Mouse (Mus musculus) left cerebral cortex, adult 9 months (tissue): ENCODE data around the gene Atf2.
"Not testable (repeated sequence)": the region's sequence is repeated elsewhere in the genome, so short reads cannot be mapped to it uniquely, and the experiment has no call there.

Experiments
- DNase-seq, 2 experiments: peaks; one replicate each; pipeline ENCODE4 v3.0.0; 2022; ENCODE audit warnings: low spot score in 2 of 2

The Atf2 gene

DNA sequence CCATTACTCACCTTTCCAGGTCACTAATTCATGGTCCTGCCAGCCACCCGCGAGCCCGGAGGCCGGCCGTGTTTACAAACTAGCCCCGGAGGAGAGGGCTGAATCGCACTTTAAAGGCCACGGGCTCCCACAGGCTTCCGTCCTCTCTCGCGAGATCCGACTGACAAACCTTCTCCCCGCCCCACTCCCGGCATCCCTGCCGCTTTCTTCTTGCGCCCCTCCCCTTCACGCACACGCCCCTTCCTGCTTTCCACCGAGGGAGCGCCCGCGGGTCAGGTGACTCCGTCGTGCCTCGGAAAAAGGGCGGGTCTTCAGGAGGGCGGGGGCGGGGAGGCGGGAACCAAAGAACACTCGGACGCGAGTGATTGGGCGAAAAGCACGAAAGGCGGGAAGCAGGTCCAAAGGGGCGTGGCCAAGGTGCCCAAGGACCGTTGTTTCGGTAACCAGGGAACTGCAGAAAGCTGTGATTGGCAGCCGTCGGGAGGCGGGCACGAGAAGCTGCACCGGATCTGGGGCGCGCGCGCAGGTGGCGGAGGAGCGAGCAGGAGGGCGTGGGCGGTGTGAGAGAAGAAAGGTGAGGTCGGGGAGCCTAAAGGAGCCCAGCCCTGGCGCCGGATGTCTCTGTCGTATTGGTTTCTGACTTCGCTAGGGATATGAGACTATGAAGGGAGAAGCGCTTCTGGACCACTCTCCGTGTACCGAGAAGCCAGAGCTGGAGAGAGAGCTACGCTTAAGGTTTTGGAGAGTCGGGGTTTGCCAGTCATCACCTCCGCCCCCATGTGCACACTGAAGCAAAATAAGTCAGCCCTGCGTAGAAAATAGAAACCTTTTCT, at the start of gene Atf2:
Atf2 (minus strand) TSS at position 176 of the 833 bp plus-strand sequence.
- DNase-seq, result peak; percentile 98 to 99

DNA sequence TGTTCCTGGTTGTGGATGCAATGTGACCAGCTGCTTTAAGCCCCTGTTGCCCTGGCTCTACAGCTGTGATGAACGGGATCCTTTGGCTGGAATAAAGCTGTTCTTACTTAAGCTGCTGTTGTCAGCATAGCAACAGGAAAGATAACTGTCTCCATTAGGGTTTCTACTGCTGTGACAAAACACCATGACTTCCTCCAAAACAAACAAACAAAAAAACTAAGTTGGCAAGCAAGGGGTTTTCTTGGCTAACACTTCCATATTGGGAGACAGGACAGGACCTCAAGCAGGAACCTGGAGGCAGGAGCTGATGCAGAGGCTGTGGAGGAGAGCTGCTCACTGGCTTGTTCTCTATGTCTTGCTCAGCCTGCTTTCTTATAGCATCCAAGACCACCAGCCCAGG, 48.8 kb upstream of the Atf2 start:
- DNase-seq, result no peak

DNA sequence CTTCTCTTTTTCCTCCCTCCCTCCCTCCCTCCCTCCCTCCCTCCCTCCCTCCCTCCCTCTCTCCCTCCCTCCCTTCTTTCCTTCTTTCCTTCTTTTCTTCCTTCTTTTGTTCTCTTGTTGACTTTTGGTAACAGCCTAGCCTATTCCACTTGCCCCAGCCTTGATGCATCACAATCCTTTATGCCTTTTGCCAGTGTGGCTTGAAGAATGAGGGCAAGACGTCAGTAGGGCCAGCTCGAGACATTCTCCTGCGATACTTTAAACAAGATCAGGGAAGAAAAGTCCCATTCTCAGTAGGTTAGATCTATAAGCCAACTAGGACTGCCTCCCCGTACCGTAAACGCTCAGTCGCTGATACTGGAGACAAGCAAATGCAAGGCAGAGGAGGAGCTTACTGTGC, 48.0 kb upstream of the Atf2 start:
- no peak for DNase-seq

DNA sequence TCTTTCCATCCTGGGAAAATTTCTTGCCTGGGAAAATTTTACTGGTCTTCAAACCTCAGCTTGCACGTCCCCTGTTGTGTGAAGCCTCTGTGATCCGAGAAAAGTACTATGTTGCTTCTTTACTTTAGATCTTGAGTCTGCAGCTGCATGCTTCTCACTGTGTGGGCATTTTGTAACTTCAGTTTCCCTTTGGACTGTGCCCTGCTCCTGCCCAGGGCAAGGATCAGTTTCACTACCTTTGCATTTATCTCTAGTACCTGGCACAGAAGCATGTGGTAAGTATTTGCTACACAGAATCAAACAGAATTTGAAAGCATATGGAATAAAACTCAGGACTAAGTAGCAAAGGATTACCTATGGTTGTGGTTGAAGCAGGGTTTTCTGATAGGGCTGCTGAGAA, 46.5 kb upstream of the Atf2 start:
- DNase-seq, result no peak

DNA sequence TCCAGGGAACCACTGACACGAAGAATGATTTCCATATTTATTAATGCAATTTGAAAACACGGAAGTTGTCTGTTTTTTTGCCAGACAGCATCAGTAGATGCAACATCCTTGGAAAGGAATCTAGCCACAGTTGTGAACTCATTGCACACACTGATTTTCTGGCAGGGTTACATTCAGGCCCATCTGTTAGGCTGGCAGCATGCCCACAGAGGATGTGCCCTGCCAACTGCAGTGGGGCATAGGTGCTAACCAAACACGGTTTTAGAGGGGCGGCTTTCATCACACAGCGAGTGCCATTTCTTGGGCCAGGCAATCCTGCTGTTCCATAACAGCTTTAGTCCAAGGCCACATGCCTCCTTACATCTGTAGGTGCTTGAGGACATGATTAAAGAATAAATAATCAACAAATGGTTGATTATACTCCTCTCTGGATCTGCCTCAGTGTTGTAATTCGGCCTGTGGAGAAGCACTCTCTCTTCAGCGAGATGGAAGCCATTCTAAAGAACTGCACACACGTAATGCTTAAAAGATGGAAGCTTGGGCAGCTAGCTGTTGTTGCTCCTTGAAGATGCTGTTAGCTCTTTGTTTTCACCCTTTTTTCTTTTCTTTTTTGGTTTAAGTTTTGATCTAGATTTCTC, 40.4 kb upstream of the Atf2 start:
- peak in 1 of 2 experiments; percentile 5 for DNase-seq

DNA sequence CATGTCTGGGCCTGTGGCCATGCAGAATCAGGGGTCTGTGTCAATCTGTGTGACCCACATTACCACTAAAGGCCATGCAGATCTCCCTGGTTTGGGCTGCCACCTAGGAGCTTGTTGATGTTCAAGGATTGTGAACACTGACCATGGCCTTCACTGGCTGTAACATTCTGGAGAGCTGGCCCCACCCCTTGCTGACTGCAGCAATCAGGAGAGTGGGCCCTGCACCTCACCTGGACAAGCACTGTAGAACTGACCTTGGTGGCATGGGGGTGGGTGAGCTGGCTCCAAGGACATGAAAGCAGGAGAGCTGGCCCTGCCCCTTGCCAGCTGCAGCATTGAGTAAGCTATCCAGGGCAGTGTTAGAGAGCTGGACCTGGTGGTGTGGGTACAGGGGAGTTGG, 35.3 kb upstream of the Atf2 start:
- DNase-seq, result no peak

DNA sequence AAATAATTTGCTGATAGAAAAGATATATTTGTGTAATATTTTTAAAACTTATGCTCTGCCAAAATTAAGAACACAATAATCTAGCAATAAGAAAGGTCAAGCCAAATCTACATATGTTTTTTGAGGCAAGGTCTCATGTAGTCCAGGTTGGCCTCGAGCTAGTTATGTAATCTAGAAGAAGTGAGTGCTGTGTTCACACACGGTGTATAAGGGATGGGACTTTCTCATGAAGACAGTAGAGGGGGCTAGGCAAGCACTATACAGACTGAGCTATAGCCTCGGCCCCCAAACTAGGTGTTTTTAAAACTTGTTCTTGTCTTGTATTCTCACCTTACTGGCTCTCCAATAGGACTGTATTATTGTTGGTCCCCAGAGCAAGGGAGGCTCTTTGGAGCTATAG, 33.1 kb upstream of the Atf2 start:
- no peak for DNase-seq

DNA sequence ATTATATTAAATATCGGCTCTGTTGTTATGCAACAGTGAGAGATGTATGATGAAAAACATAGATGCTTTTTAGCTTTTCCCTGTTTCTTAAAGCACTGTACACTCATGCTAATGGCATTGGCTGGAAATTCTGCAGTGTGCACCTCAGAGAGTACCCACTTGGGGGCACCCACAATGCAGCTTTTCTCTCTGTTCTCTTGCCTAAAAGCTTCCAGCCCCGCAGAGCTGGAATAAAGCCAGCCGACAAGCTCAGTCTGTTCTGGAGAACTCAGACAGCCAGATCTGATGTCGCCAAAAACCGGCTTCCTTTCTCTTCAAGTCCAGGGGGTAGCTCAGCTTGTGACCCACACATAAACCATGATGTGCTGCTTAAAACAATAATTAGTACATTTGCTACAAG, 32.6 kb upstream of the Atf2 start:
- peak in 1 of 2 experiments; percentile 74 for DNase-seq

DNA sequence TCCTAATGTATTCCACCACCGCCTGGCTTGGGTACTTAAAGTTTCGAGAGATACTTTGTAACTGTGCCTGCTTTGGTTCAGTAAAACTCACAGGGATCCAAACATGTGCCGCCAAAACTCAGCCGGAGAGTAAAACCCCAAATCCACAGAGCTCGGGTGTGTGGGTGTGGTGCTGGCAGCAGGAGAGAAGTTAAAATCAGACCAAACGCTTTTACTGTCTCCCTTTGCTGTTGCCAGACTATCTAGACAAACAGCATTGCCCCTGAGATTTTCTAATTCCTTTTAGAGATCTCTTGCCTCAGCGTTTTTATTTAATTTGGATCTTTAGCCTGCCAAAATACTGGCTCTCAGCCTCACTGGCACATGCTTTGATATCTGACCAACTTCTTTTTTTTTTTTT, 27.2 kb upstream of the Atf2 start:
- DNase-seq, result peak in 1 of 2 experiments; percentile 74

DNA sequence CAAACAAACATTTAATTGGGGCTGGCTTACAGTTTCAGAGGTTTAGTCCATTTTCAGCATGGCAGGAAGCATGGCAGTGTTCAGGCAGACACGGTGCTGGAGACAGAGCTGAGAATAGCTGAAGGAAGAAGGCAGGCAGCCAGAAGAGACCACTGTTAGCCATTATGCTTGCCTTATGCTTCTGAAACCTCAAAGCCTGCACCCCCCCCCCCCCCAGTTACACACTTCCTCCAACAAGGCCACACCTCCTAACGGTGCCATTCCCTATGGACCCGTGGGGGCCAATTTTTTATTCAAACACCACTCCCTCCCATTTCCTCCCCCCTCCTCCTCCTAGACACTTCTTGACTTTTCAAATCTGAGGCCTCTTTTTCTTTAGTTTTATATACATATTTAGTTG, 19.8 kb upstream of the Atf2 start:
- DNase-seq, result no peak

DNA sequence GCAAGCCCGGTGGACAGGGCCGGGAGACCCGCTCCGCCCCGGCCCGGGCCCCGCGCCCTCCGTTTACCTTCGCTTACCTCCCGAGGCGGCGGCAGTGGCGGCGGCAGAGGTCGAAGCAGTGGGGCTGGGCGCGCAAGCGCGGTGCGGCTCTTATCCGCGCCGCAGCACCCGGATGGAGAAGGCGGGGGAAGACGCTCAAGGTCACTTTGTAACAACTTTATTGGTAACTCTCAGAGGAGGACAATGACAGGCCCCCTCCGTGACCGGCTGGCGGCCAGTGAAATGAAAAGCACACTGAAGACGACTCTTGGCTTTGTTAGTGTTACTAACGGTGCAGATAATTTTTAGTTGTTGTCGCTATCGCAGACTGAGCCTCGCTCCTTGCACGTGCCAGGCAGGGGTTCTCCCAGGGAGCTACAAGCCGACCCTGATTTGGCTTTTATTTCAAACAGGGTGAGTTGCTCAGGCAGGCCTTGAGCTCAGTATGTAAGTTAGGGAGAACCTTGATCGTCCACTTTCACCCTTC, 18.8 kb upstream of the Atf2 start, which contains the start of gene Atp5g3:
Atp5g3 (minus strand) TSS at position 152 of the 526 bp plus-strand sequence.
- peak; percentile 85 to 91 for DNase-seq

DNA sequence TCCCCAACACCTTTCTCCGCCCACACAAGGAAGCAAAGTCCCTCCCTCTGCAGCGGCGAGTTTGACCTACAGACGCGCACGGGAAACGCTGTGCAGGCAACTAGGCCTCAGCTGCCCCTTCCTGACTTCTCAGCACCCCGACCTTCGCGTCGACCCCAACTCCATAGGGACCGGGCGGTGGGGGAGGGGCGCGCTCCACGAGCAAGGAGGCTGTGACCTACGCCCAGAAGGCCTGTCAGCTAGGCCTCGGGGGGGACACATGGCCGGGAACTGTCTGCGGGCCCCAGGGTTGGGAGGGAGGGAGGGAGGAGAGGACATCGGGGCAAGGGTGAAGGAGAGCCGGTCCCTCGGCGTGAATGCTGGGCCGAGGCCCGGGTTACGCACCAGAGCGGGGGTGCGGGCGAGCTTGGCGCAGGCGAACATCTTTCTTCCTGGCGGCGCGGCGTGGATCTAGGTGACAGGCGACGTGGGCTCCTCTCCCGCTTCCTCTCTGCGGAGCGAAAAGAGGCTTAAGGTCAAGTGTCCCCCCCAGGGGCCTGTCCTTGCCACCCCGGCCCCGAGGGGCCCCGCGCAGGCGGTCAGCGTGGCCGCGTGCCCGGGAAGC, 18.2 kb upstream of the Atf2 start:
- peak in 1 of 2 experiments; percentile 35 for DNase-seq

DNA sequence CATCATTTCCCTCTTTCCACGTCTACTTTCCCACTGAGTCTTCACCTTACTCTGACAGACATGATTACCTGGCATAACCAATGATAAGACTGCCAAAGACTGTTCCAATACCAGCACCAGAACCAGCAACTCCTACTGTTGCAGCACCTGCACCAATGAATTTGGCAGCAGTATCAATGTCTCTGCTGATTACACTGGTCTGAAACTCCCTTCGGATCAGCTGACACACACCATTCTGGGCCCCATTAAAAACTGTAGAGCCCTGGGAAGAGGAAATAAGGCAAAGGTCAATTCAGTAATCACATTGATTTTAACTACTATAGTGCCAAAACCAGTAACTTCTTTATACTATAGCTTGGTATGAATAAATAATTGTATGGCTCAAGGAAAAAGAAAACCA, 16.7 kb upstream of the Atf2 start:
- no peak for DNase-seq

DNA sequence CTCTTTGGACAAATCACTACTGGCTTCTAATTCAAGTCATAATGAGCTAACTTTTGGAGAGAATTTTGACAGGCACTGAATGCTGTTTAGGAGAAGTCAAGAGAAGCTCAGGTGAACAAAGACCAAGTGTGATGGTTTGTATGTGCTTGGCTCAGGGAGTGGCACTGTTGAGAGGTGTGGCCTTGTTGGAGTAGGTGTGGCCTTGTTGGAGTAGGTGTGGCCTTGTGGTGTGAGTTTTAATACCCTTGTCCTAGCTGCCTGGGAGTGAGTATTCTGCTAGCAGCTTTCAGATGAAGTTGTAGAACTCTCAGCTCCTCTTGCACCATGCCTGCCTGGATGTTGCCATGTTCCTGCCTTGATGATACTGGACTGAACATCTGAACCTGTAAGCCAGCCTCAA, 12.2 kb upstream of the Atf2 start:
- DNase-seq, result not testable (repeated sequence)

DNA sequence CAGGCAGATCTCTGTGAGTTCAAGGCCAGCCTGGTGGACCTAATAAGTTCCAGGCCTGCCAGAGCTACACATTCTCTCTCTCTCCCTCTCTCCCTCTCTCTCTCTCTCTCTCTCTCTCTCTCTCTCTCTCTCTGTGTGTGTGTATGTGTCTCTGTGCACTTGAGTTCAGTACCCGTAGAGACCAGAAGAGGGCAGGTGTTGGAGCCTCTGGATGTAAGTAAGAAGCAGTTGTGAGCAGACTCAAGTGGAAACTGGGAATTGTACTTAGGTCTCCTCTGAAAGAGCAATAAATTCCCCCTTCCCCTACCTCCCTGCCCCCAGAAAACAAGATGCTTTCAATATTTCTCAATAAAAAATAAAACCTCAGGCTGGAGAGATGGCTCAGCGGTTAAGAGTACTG, 11.1 kb upstream of the Atf2 start:
- DNase-seq, result no peak

DNA sequence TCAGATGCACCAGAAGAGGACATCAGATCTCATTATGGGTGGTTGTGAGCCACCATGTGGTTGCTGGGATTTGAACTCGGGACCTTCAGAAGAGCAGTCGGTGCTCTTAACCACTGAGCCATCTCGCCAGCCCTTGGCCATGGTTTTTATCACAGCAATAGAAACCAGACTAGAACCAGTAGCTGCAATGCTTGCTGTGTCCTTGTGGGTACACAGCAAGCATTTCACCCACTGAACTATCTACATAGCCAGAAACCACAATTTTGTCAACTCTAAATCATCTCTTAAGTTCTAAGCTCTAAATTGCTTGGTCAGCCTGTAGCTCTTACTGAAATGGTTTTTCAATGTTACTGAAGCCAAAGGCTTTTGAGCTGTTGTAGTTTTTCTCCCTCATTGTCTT, 9.9 kb upstream of the Atf2 start:
- not testable (repeated sequence) for DNase-seq

DNA sequence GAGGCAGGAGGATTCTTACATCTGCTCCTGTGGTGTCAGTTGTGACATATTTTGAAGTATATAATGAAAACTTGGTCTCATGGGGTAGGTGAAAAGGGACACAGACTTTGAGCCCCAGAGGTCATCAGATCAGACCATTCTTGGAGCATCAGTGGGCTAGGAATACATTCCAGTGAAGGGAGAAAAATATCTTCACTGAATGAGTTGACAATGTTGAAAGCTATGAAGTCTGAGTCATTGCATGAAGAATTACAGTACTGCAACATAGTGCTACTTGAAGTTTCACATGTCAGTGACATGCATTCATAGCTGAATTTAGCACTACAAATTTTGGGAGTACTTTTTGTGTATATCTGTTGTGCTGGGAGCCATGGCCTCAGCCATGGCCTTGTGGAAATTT, 8.7 kb upstream of the Atf2 start:
- no peak for DNase-seq

DNA sequence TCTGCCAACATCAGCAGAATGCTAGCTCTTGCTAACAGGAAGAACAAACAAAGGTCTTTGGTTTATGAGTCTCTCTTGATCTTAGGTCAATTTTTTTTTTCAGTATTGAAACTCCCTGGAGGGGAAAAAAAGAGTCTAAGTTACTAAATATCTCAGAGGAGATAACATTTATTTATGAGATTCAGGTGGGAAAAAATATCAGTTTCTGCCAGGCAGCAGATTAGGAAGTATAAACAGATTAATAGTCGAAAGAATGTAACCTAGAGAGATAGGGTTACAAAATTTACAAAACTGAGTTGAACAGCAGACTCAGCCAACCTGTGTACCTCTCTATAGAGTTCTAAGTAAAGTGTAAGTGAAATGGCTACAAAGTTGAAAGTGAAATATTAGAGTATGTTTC, 7.9 kb upstream of the Atf2 start:
- DNase-seq, result no peak

DNA sequence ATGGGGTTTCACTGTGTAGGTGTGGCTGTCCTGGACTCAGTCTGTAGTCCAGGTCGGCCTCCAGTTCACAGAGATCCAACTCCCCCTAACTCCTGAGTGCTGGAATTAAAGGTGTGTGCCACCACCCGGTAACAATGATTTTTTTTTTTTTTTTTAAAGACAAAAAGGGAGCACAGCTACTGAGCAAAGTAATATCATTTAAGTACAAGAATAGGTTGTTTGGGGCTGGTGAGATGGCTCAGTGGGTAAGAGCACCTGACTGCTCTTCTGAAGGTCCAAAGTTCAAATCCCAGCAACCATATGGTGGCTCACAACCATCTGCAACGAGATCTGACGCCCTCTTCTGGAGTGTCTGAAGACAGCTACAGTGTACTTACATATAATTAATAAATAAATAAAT, 4.5 kb upstream of the Atf2 start:
- not testable (repeated sequence) for DNase-seq

DNA sequence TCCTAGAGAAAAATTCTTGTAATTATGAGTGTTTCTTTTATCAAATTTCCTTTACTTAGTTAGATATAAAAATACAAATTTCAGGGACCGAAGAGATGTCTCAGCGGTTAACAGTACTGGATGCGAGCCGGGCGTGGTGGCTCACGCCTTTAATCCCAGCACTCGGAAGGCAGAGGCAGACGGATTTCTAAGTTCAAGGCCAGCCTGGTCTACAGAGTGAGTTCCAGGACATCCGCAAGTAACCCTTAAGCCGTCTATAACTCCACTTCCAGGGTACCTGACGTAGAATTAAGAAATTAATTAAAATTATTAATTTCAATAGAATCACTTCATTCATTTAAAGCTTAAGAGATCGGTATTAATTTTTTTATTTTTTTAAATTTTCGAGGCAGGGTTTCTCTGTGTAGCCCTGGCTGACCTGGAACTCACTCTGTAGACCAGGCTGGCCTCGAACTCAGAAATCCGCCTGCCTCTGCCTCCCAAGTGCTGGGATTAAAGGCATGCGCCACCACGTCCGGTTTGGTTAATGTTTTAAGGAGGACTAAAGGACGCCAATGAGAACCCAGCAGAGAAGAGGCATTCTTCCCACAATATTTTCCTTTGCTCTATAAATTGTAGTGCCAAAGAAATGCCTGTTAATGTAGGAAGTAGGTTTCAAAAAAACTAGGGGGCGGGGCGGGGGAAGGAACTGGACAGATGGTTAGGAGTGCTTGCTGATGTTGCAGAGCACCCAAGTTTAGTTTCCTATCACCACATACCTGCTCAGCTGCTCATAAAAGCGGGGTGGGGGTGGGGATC, 1.2 kb upstream of the Atf2 start:
- DNase-seq, result peak in 1 of 2 experiments; percentile 59

DNA sequence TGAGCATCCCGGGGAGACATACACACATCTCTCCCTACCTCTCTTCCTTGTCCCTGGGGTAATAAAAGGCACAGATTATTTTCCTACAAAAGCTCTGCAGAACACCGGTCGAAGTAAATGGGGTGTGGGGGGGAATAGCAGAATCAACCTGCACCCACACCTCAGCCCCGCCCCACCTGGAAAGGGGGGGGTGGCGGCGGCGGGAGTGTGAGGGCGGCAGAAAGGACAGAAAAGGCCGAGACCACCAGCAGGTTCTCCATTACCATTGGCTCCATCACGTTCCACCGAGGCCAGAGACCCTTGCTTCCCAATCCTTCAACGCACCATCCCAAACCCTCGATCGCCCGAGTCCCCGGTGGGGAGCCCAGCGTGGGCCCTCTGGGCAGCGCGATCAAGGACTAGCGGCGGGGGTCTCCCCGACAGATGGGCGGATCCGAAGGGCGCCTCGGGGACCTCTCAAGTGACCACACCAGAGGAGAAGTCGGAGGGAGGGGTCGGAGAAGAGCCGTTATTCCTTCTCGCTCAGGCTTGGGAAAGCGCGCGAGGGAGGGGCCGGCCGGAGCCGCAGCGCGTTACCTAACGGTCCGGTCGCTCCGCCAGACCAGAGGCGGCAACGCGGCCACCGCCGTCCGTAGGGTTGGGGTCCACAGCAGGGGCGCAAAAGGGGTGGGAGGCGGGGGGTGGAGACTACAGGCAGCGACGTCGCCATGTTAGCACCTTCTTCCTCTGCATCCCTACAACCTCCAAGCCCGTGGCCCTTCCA, 557 bp downstream of the Atf2 start:
- DNase-seq, result peak in 1 of 2 experiments; percentile 41
